Mouse (Mus musculus): ENCODE measurements around the gene Nfix.

- TF ChIP-seq CTCF (IDR thresholded peaks at IDR 0.05; ENCODE audit: low read depth) (no peak), EP300 (optimal IDR thresholded peaks at IDR 0.05) (no peak)
These were observed 81.0 kb downstream of the Nfix start for GRCm38 (mm10) chr8:84718959-84719690.

All from stomach, postnatal 0 days (tissue).